Mouse (Mus musculus) stomach, postnatal 0 days (tissue): Measurements from ENCODE around the gene Wrap53. TPM values are rescaled to one million over a fixed set of nuclear protein-coding genes. Genes with fewer than 3 reads are reported as not detected.

Experiments
- ATAC-seq: fragments of 200-750 bp; cut with Nextera tagmentation; 2 replicates; pipeline ENCODE4 v1.8.0; 2017; ENCODE audit not compliant: low FRiP score, low TSS enrichment
- DNase-seq: peaks from one replicate; pipeline ENCODE4 v3.0.0-alpha.2; 2016; ENCODE audit warnings: low spot score
- H3K27ac ChIP-seq: fragments of 300-500 bp; sonication (generic); replicated peaks from 2 replicates; pipeline ENCODE4 v1.5.1; 2014; ENCODE audit warnings: mild to moderate bottlenecking, control low read depth
- H3K27me3 ChIP-seq: fragments of 300-500 bp; sonication (generic); 2 replicates; pipeline ENCODE4 v1.6.1; 2014; ENCODE audit warnings: low read length; ENCODE audit not compliant: control insufficient read depth, insufficient read depth
- H3K36me3 ChIP-seq: fragments of 300-500 bp; sonication (generic); 2 replicates; pipeline ENCODE4 v1.6.1; 2014; ENCODE audit warnings: low read length, mixed read lengths; ENCODE audit not compliant: control insufficient read depth, insufficient read depth
- H3K4me1 ChIP-seq: fragments of 300-500 bp; sonication (generic); replicated peaks from 2 replicates; pipeline ENCODE4 v1.6.1; 2014; ENCODE audit warnings: antibody characterized with exemption; ENCODE audit not compliant: control insufficient read depth, insufficient read depth
- H3K4me2 ChIP-seq: fragments of 300-500 bp; sonication (generic); replicated peaks from 2 replicates; pipeline ENCODE4 v1.6.1; 2014; ENCODE audit warnings: low read depth, mild to moderate bottlenecking, control low read depth, moderate library complexity
- H3K4me3 ChIP-seq: fragments of 300-500 bp; sonication (generic); 2 replicates; pipeline ENCODE4 v1.5.1; 2014; ENCODE audit warnings: low read depth, low read length, control low read depth
- H3K9ac ChIP-seq: fragments of 300-500 bp; sonication (generic); 2 replicates; pipeline ENCODE4 v1.6.1; 2014; ENCODE audit warnings: mild to moderate bottlenecking, low read length, control low read depth, mixed read lengths
- H3K9me3 ChIP-seq: fragments of 300-500 bp; sonication (generic); 2 replicates; pipeline ENCODE4 v1.6.1; 2016; ENCODE audit warnings: low read length; ENCODE audit not compliant: control insufficient read depth
- CTCF ChIP-seq: IDR thresholded peaks from 2 replicates; pipeline ENCODE4 v1.5.1; 2016; ENCODE audit warnings: antibody characterized with exemption, low read depth, mild to moderate bottlenecking, moderate library complexity
- EP300 ChIP-seq: optimal IDR thresholded peaks from 2 replicates; pipeline ENCODE3; 2016; ENCODE audit warnings: antibody characterized with exemption
- WGBS: fragments of 180-500 bp; shearing (Covaris S2); extraction: QIAGEN DNeasy Blood & Tissue Kit; methylation state at CpG from one replicate; pipeline ENCODE4 v1.1.7; 2014; 5-methylcytosine and 5-hydroxymethylcytosine counted together
- polyA plus RNA-seq: library from polyadenylated mRNA; unstranded; fragments of >200 nt; fragmentation: Nextera tagmentation; extraction: Ambion mirVana; gene quantifications from 2 replicates; pipeline ENCODE4 v1.2.1, GENCODE M21; 2015

Gene Wrap53
- polyA plus RNA-seq, 1 experiment from 2014 or later, result 9.0 TPM

DNA sequence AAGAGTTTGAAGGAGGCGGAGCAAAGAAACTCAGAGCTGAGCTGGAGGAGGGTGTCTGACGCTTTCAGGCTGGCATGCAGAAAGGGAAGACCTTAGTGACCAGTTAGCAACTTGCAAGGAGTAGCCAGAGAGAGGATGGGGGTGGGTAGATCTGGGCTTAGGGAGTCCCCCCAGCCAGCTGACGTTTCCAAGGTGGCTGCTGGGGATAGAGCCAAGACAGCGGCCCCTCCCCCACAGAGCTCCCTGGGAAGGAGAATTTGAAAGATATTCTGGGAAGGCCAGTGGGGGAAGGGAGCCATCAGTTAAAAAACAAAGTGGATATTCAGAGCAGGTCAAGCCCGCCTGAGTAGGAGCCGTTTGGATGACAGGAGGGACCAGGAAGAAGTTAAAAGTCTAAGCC, 20.0 kb upstream of the Wrap53 start:
- WGBS, result 11% methylated on average over 6 of the region's 6 CpGs
- Histone ChIP-seq H3K9me3 (no peaks in the 10 kb centered on the region), H3K4me2 (peak overlapping the region; percentile 18; the same call in 1 of the 2 replicates), H3K36me3 (no peaks in the 10 kb centered on the region), H3K27ac (peak overlapping the region; percentile 67), H3K27me3 (no peaks in the 10 kb centered on the region), H3K9ac (peak overlapping the region; percentile 41; the same call in 1 of the 2 replicates), H3K4me3 (no peak overlapping the region), H3K4me1 (peaks cover 2% of the 10 kb centered on the region; the same call in 1 of the 2 replicates)
- DNase-seq, result peak; percentile 54
- TF ChIP-seq CTCF (no peak), EP300 (no peak)
- ATAC-seq, result peak; percentile 54; the same call in 1 of the 2 replicates

GRCm38 (mm10) chr11:69599436-69599835, 19.4 kb upstream of the Wrap53 start:
- peak overlapping the region; percentile 67; the same call in 1 of the 2 replicates for H3K27ac ChIP-seq
- ATAC-seq, result no peak
- TF ChIP-seq EP300 (no peak), CTCF (peak; percentile 17; the same call in 1 of the 2 replicates)
- 0 out of 2 replicates have a peak overlapping the region, but pooled peaks have one; percentile 41 for H3K9ac ChIP-seq
- peak overlapping the region; percentile 18; the same call in 1 of the 2 replicates for H3K4me2 ChIP-seq
- H3K4me3 ChIP-seq, result no peak overlapping the region
- no peaks in the 10 kb centered on the region for H3K9me3 ChIP-seq
- H3K27me3 ChIP-seq, result no peaks in the 10 kb centered on the region
- WGBS, result 19% methylated on average over 9 of the region's 9 CpGs
- H3K4me1 ChIP-seq, result peaks cover 2% of the 10 kb centered on the region; the same call in 1 of the 2 replicates
- DNase-seq, result no peak
- no peaks in the 10 kb centered on the region for H3K36me3 ChIP-seq

- peaks cover 2% of the 10 kb centered on the region; the same call in 1 of the 2 replicates for H3K4me1 ChIP-seq
- no peak overlapping the region for H3K27ac ChIP-seq
- H3K9ac ChIP-seq, result no peak overlapping the region
- no peaks in the 10 kb centered on the region for H3K27me3 ChIP-seq
- DNase-seq, result no peak
- no peak overlapping the region for H3K4me2 ChIP-seq
- ATAC-seq, result no peak
- H3K9me3 ChIP-seq, result no peaks in the 10 kb centered on the region
- no peak for TF ChIP-seq EP300
- TF ChIP-seq CTCF, result no peak
- peaks cover 1% of the 10 kb centered on the region; the same call in 1 of the 2 replicates for H3K36me3 ChIP-seq
- no peak overlapping the region for H3K4me3 ChIP-seq
- 97% methylated on average over 6 of the region's 6 CpGs for WGBS
These were observed 14.8 kb upstream of the Wrap53 start for GRCm38 (mm10) chr11:69594853-69595252.

- peaks cover 16% of the 10 kb centered on the region for H3K36me3 ChIP-seq
- no peak overlapping the region for H3K4me3 ChIP-seq
- H3K4me1 ChIP-seq, result no peaks in the 10 kb centered on the region
- no peaks in the 10 kb centered on the region for H3K27me3 ChIP-seq
- TF ChIP-seq CTCF, result no peak
- TF ChIP-seq EP300, result no peak
- DNase-seq (no peak), ATAC-seq (no peak)
- no peaks in the 10 kb centered on the region for H3K9me3 ChIP-seq
- no peak overlapping the region for H3K9ac ChIP-seq
- H3K4me2 ChIP-seq, result no peak overlapping the region
- H3K27ac ChIP-seq, result no peak overlapping the region
- WGBS, result 80% methylated on average over 4 of the region's 4 CpGs
These were observed 12.7 kb upstream of the Wrap53 start for GRCm38 (mm10) chr11:69592799-69593198.

- WGBS, result 70% methylated on average over 7 of the region's 7 CpGs
- no peaks in the 10 kb centered on the region for H3K9me3 ChIP-seq
- ATAC-seq (no peak), DNase-seq (no peak)
- no peak overlapping the region for H3K4me2 ChIP-seq
- peaks cover 21% of the 10 kb centered on the region for H3K36me3 ChIP-seq
- H3K27ac ChIP-seq, result no peak overlapping the region
- TF ChIP-seq EP300 (no peak), CTCF (no peak)
- no peaks in the 10 kb centered on the region for H3K27me3 ChIP-seq
- H3K4me3 ChIP-seq, result no peak overlapping the region
- no peaks in the 10 kb centered on the region for H3K4me1 ChIP-seq
- no peak overlapping the region for H3K9ac ChIP-seq
These were observed 12.0 kb upstream of the Wrap53 start for GRCm38 (mm10) chr11:69591899-69592637.

DNA sequence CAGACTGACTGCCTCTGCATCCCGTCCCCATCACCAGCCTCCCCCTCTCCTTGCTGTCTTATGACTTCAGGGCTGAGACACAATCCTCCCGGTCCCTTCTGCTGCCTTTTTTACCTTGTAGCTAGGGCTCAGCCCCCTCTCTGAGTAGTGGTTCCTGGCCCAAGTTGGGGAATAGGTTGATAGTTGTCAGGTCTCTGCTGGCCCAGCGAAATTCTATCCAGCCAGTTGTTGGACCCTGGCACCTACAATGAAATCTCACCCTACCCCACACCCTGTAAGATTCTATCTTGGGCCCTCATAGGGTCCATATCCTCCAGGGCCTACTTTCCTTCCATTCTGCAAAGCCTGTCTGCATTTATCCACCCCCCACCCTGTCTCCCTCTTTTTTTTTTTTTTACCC, 11.4 kb upstream of the Wrap53 start:
- Histone ChIP-seq H3K4me2 (no peak overlapping the region), H3K4me3 (no peak overlapping the region), H3K4me1 (no peaks in the 10 kb centered on the region), H3K27me3 (no peaks in the 10 kb centered on the region), H3K36me3 (peaks cover 21% of the 10 kb centered on the region), H3K9me3 (no peaks in the 10 kb centered on the region), H3K27ac (no peak overlapping the region), H3K9ac (no peak overlapping the region)
- ATAC-seq (no peak), DNase-seq (no peak)
- TF ChIP-seq CTCF (no peak), EP300 (no peak)
- 89% methylated on average over 3 of the region's 3 CpGs for WGBS
